18 mouse cellular contexts compared by ENCODE assay signal in genomic region chr6:95612412-95613022, GRCm38 (mm10).
DNase-seq lines count a peak whose midpoint lies in the region; ATAC-seq lines count a peak whose summit lies in the region.
"Had no signal": no experiment of that assay in that cellular context is flagged by ENCODE, and none has a peak within 500 bp of the region (broad histone marks: within the 10 kb centered on the region; RNA-seq: fewer than 3 reads in every experiment).

No protein-coding gene starts in this region.

- peak; percentile 17; the same call in 1 of the 2 replicates for ATAC-seq in embryonic facial prominence, embryonic 14.5 days (ENCODE audit: low read depth)
- ATAC-seq in forebrain, embryonic 16.5 days = peak; percentile 45
- ATAC-seq in liver, embryonic 16.5 days (ENCODE audit: low read depth) = 0 out of 2 replicates have a peak, but pooled peaks have one; percentile 33
- no peak for ATAC-seq in liver, embryonic 11.5 days (replicated peaks; ENCODE audit: low FRiP score)
- ATAC-seq in megakaryocyte-erythroid progenitor cell, adult 5-6 weeks (replicated peaks; ENCODE audit: low FRiP score, low TSS enrichment, poor library complexity, severe bottlenecking) = no peak
- ATAC-seq: intestine, postnatal 0 days; Patski had no signal

- H3K27ac ChIP-seq in embryonic facial prominence, embryonic 14.5 days (replicated peaks; ENCODE audit: low read depth, low read length) = no peak overlapping the region
- no peak overlapping the region for H3K27ac ChIP-seq in embryonic facial prominence, embryonic 10.5 days (replicated peaks)
- H3K27ac ChIP-seq in forebrain, embryonic 16.5 days (ENCODE audit: low read length) = peak overlapping the region; percentile 10; the same call in 1 of the 2 replicates
- no peak overlapping the region for H3K27ac ChIP-seq in forebrain, embryonic 10.5 days
- no peak overlapping the region for H3K27ac ChIP-seq in liver, embryonic 16.5 days (ENCODE audit: low read length)
- H3K27ac ChIP-seq in liver, embryonic 11.5 days (ENCODE audit: low read depth, low read length) = no peak overlapping the region
- H3K27ac ChIP-seq: heart, adult 2 months; heart, embryonic 15.5 days; hindbrain, embryonic 14.5 days had no signal

- H3K4me1 ChIP-seq in embryonic facial prominence, embryonic 14.5 days (ENCODE audit: control insufficient read depth, insufficient read depth, low read length) = no peaks in the 10 kb centered on the region
- peaks cover 15% of the 10 kb centered on the region for H3K4me1 ChIP-seq in embryonic facial prominence, embryonic 10.5 days
- H3K4me1 ChIP-seq in forebrain, embryonic 16.5 days (replicated peaks; ENCODE audit: control insufficient read depth, insufficient read depth, low read length) = peaks cover 7% of the 10 kb centered on the region; the same call in 1 of the 2 replicates
- H3K4me1 ChIP-seq in forebrain, embryonic 10.5 days = no peaks in the 10 kb centered on the region
- no peaks in the 10 kb centered on the region; the same call in 1 of the 2 replicates for H3K4me1 ChIP-seq in liver, embryonic 16.5 days (ENCODE audit: control insufficient read depth, low read depth, low read length)
- no peaks in the 10 kb centered on the region for H3K4me1 ChIP-seq in liver, embryonic 11.5 days (replicated peaks; ENCODE audit: control insufficient read depth, insufficient read depth, low read length)
- H3K4me1 ChIP-seq: heart, embryonic 15.5 days had no signal

- no peak overlapping the region for H3K4me3 ChIP-seq in embryonic facial prominence, embryonic 14.5 days (ENCODE audit: low read depth, low read length)
- H3K4me3 ChIP-seq in embryonic facial prominence, embryonic 10.5 days = no peak overlapping the region
- H3K4me3 ChIP-seq in forebrain, embryonic 16.5 days (replicated peaks; ENCODE audit: low read length) = no peak overlapping the region
- no peak overlapping the region for H3K4me3 ChIP-seq in forebrain, embryonic 10.5 days
- no peak overlapping the region for H3K4me3 ChIP-seq in liver, embryonic 16.5 days (ENCODE audit: low read depth, low read length)
- no peak overlapping the region for H3K4me3 ChIP-seq in liver, embryonic 11.5 days (ENCODE audit: low read depth, low read length)
- H3K4me3 ChIP-seq: heart, adult 2 months; heart, embryonic 15.5 days had no signal

- WGBS in embryonic facial prominence, embryonic 14.5 days = 72% methylated on average over 3 of the region's 3 CpGs
- WGBS in embryonic facial prominence, embryonic 10.5 days = 74% methylated on average over 3 of the region's 3 CpGs
- 57% methylated on average over 3 of the region's 3 CpGs for WGBS in forebrain, embryonic 16.5 days
- 88% methylated on average over 3 of the region's 3 CpGs for WGBS in forebrain, embryonic 10.5 days
- WGBS in liver, embryonic 16.5 days (ENCODE audit: insufficient replicate concordance) = 64% methylated on average over 3 of the region's 3 CpGs
- 86% methylated on average over 3 of the region's 3 CpGs for WGBS in liver, embryonic 11.5 days

- no peaks in the 10 kb centered on the region for H3K36me3 ChIP-seq in embryonic facial prominence, embryonic 14.5 days (ENCODE audit: control insufficient read depth, insufficient read depth, low read length)
- no peaks in the 10 kb centered on the region for H3K36me3 ChIP-seq in embryonic facial prominence, embryonic 10.5 days (replicated peaks)
- no peaks in the 10 kb centered on the region for H3K36me3 ChIP-seq in forebrain, embryonic 16.5 days (ENCODE audit: control insufficient read depth, insufficient read depth)
- no peaks in the 10 kb centered on the region; the same call in 1 of the 2 replicates for H3K36me3 ChIP-seq in forebrain, embryonic 10.5 days (replicated peaks)
- H3K36me3 ChIP-seq in liver, embryonic 16.5 days (ENCODE audit: control insufficient read depth, insufficient read depth) = no peaks in the 10 kb centered on the region
- H3K36me3 ChIP-seq in liver, embryonic 11.5 days (ENCODE audit: control insufficient read depth, insufficient read depth, low read length) = no peaks in the 10 kb centered on the region
- H3K36me3 ChIP-seq: heart, embryonic 15.5 days had no signal

- no peak for DNase-seq in embryonic facial prominence, embryonic 14.5 days (ENCODE audit: low spot score)
- DNase-seq in embryonic facial prominence, embryonic 10.5 days (ENCODE audit: low spot score) = no peak
- DNase-seq in forebrain, embryonic 10.5 days (ENCODE audit: extremely low spot score, low spot score) = no peak
- DNase-seq in liver, embryonic 11.5 days (ENCODE audit: low spot score) = no peak
- peak; percentile 24 for DNase-seq in induced T-regulatory cell, adult 2 months (ENCODE audit: low read depth)
- DNase-seq: adrenal gland, postnatal 14 days; cerebellum, adult 2 months; cerebellum, postnatal 10 days; heart, adult 2 months; heart, postnatal 14 days had no signal

- no peaks in the 10 kb centered on the region for H3K9me3 ChIP-seq in embryonic facial prominence, embryonic 14.5 days (ENCODE audit: control insufficient read depth, low read length)
- H3K9me3 ChIP-seq in embryonic facial prominence, embryonic 10.5 days = no peaks in the 10 kb centered on the region
- H3K9me3 ChIP-seq in forebrain, embryonic 16.5 days (ENCODE audit: control insufficient read depth, low read length) = no peaks in the 10 kb centered on the region
- no peaks in the 10 kb centered on the region for H3K9me3 ChIP-seq in forebrain, embryonic 10.5 days
- no peaks in the 10 kb centered on the region for H3K9me3 ChIP-seq in liver, embryonic 16.5 days (replicated peaks; ENCODE audit: control insufficient read depth, low read length)
- H3K9me3 ChIP-seq in liver, embryonic 11.5 days (ENCODE audit: control insufficient read depth, low read length) = no peaks in the 10 kb centered on the region
- H3K9me3 ChIP-seq: heart, embryonic 15.5 days had no signal

- no peak overlapping the region for H3K4me2 ChIP-seq in embryonic facial prominence, embryonic 14.5 days (ENCODE audit: low read depth, low read length)
- no peak overlapping the region for H3K4me2 ChIP-seq in forebrain, embryonic 16.5 days (ENCODE audit: low read length)
- no peak overlapping the region for H3K4me2 ChIP-seq in liver, embryonic 16.5 days (ENCODE audit: low read depth, low read length)
- no peak overlapping the region for H3K4me2 ChIP-seq in liver, embryonic 11.5 days
- H3K4me2 ChIP-seq: heart, embryonic 11.5 days; heart, embryonic 15.5 days; hindbrain, embryonic 14.5 days had no signal

- H3K9ac ChIP-seq in embryonic facial prominence, embryonic 14.5 days (ENCODE audit: low read depth, low read length) = no peak overlapping the region
- H3K9ac ChIP-seq in forebrain, embryonic 16.5 days (replicated peaks; ENCODE audit: low read depth, low read length) = no peak overlapping the region
- H3K9ac ChIP-seq in liver, embryonic 16.5 days (ENCODE audit: low read depth, low read length) = no peak overlapping the region
- H3K9ac ChIP-seq in liver, embryonic 11.5 days (ENCODE audit: low read depth, low read length) = no peak overlapping the region
- H3K9ac ChIP-seq: heart, embryonic 15.5 days; hindbrain, embryonic 14.5 days had no signal

- H3K27me3 ChIP-seq in embryonic facial prominence, embryonic 14.5 days (replicated peaks; ENCODE audit: control insufficient read depth, insufficient read depth, low read length) = no peaks in the 10 kb centered on the region
- no peaks in the 10 kb centered on the region for H3K27me3 ChIP-seq in embryonic facial prominence, embryonic 10.5 days (replicated peaks; ENCODE audit: low read depth, poor library complexity, severe bottlenecking)
- H3K27me3 ChIP-seq in forebrain, embryonic 16.5 days (replicated peaks; ENCODE audit: control insufficient read depth, insufficient read depth, low read length) = no peaks in the 10 kb centered on the region
- no peaks in the 10 kb centered on the region for H3K27me3 ChIP-seq in forebrain, embryonic 10.5 days (ENCODE audit: poor library complexity, severe bottlenecking)
- no peaks in the 10 kb centered on the region for H3K27me3 ChIP-seq in liver, embryonic 16.5 days (ENCODE audit: control insufficient read depth, insufficient read depth, low read depth, low read length)
- no peaks in the 10 kb centered on the region for H3K27me3 ChIP-seq in liver, embryonic 11.5 days (replicated peaks; ENCODE audit: control insufficient read depth, insufficient read depth, low read length)
- H3K27me3 ChIP-seq: heart, embryonic 15.5 days; Patski had no signal

Comparison
In these comparisons a context has a peak if more than half of its experiments do, and no peak if none do; other contexts are left out.
1. ATAC-seq: peak in embryonic facial prominence, embryonic 14.5 days (single experiment), forebrain, embryonic 16.5 days (single experiment) and liver, embryonic 16.5 days (single experiment); none in liver, embryonic 11.5 days (single experiment) and megakaryocyte-erythroid progenitor cell, adult 5-6 weeks (single experiment).